Mouse (Mus musculus) right cerebral cortex, adult 2 months (tissue): ENCODE measurements around the gene Mapk12.

Experiments
- DNase-seq, 2 experiments: peaks; one replicate each; pipeline ENCODE4 v3.0.0; 2021 to 2022; ENCODE audit warnings: low spot score in 2 of 2

Mapk12 gene

GRCm38 (mm10) chr15:89138531-89138930 lies 2.0 kb downstream of the Mapk12 start:
- no peak for DNase-seq

GRCm38 (mm10) chr15:89138046-89138405 lies 2.5 kb downstream of the Mapk12 start:
- DNase-seq, result no peak

GRCm38 (mm10) chr15:89137378-89138045 lies 3.0 kb downstream of the Mapk12 start:
- DNase-seq, result no peak

- no peak for DNase-seq
Measured at GRCm38 (mm10) chr15:89136461-89137155, 3.9 kb downstream of the Mapk12 start.

GRCm38 (mm10) chr15:89131316-89131715 lies 9.2 kb downstream of the Mapk12 start:
- DNase-seq, result no peak

GRCm38 (mm10) chr15:89130245-89130644 lies 10.3 kb downstream of the Mapk12 start:
- no peak for DNase-seq

- DNase-seq, result peak; percentile 87 to 92
Measured at GRCm38 (mm10) chr15:89128382-89129350, 11.8 kb downstream of the Mapk12 start, which contains the start of gene Hdac10. Gene Hdac10, minus strand, starts transcription at chr15:89128700.

GRCm38 (mm10) chr15:89127364-89127940 lies 13.1 kb downstream of the Mapk12 start:
- no peak for DNase-seq

- DNase-seq, result no peak
Measured at GRCm38 (mm10) chr15:89126622-89127021, 13.9 kb downstream of the Mapk12 start.

- DNase-seq, result no peak
Measured at GRCm38 (mm10) chr15:89125351-89125750, 15.2 kb downstream of the Mapk12 start.

GRCm38 (mm10) chr15:89124312-89124711 lies 16.2 kb downstream of the Mapk12 start:
- no peak for DNase-seq

GRCm38 (mm10) chr15:89123595-89123994 lies 16.9 kb downstream of the Mapk12 start:
- peak; percentile 69 to 77 for DNase-seq

- peak; percentile 97 to 98 for DNase-seq
Measured at GRCm38 (mm10) chr15:89122649-89123366, 17.7 kb downstream of the Mapk12 start, which contains the start of gene Tubgcp6. Gene Tubgcp6, minus strand, starts transcription at chr15:89123112.

GRCm38 (mm10) chr15:89118007-89118406 lies 22.5 kb downstream of the Mapk12 start:
- DNase-seq, result no peak

- DNase-seq, result no peak
Measured at GRCm38 (mm10) chr15:89110147-89110546, 30.4 kb downstream of the Mapk12 start.

- DNase-seq, result no peak
Measured at GRCm38 (mm10) chr15:89106976-89107375, 33.5 kb downstream of the Mapk12 start.

GRCm38 (mm10) chr15:89106073-89106472 lies 34.4 kb downstream of the Mapk12 start:
- DNase-seq, result peak; percentile 50 to 64

- peak; percentile 68 for DNase-seq
Measured at GRCm38 (mm10) chr15:89104425-89104824, 36.1 kb downstream of the Mapk12 start.

GRCm38 (mm10) chr15:89103921-89104320 lies 36.6 kb downstream of the Mapk12 start:
- no peak for DNase-seq

GRCm38 (mm10) chr15:89102646-89103045 lies 37.9 kb downstream of the Mapk12 start:
- no peak for DNase-seq

- DNase-seq, result no peak
Measured at GRCm38 (mm10) chr15:89100823-89101222, 39.7 kb downstream of the Mapk12 start.
